Mouse (Mus musculus) R1 (cell line): ENCODE measurements around the gene Ndufaf2.

Experiments
- DNase-seq: peaks from one replicate; pipeline ENCODE4 v3.0.0-alpha.2; 2018; ENCODE audit warnings: low read depth, low spot score

Ndufaf2 gene

GRCm38 (mm10) chr13:107961972-107962371 lies 196.5 kb downstream of the Ndufaf2 start:
- no peak for DNase-seq

GRCm38 (mm10) chr13:107961501-107961900 lies 196.9 kb downstream of the Ndufaf2 start:
- DNase-seq = no peak

- DNase-seq = no peak
Observed at GRCm38 (mm10) chr13:107960549-107960948, 197.9 kb downstream of the Ndufaf2 start.

DNA sequence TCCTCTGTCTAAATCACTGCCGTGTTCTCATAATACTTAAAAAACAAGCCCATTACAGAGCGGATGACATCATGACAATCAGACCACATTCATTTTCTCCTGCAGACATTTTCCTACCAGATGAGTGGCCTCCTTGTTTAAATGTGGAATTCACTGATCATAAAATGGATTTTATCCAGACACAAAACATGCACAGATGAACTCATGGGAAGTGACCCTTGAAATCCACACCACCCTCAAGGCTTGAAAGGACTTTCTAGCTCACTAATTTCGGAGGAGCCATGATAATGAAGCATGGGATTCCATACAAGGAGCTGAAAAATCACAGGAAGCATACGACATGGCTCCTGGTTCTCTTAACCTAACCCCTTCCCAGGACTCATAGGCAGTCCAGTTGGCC lies 198.5 kb downstream of the Ndufaf2 start:
- DNase-seq = no peak

- DNase-seq = peak; percentile 91
Observed at GRCm38 (mm10) chr13:107956246-107956645, 202.2 kb downstream of the Ndufaf2 start.

DNA sequence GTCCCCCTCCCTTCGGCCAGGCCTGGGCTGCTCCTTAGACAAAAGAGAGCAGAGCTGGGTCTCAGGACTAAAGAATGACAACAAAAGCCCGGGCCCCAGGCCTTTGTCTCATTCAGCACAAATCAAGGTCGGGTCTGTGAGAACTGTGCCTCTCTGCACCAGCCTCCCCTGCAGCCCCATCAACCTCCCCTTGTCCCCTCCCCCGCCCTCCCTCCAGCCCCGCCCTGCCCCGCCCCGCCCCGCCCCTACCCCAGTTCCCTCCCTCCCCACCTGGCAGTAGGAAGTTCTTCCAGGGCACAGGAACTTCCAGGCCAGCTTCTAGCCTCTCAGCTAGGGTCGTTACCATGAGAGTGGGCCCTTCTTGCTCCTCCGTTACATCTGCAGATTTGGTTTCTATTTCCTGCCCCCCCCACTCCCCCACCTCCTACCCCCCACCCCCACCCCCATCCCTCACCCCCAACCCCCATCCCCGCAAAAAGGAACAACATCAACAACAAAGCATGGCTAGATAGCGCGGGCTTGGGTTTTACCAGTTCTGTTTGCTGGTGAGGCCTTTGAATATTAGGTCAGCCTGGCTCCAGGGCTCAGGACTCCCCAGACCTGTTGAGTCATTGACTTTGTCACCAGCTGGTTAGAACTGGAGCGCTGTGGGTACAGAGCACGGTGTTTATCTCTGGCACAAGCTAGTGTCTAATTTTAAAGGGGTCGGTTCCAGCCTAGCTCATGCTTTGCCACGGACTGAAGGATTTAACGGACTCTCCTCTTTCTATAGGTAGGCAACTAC lies 202.9 kb downstream of the Ndufaf2 start:
- peak; percentile 99 for DNase-seq

GRCm38 (mm10) chr13:107954445-107955261 lies 203.8 kb downstream of the Ndufaf2 start:
- DNase-seq = peak; percentile 68

DNA sequence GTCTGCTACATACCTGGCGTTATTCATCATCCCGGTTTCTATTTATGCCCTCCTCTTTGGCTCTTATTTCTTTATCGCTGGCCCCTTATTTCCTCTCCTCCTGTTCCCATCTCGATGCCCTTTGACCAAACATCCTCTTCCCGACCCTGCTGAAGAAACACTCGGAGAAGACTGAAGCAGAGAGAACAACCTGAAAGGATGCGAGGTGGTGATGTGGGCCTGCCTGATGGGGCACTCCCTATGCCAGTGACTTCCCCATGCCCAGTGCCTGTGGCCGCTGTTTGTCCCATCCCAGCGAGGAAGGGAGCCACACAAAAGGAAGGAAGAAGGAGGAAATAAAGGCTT lies 204.4 kb downstream of the Ndufaf2 start:
- no peak for DNase-seq
